Mouse (Mus musculus) gastrocnemius, adult 2 months (tissue): ENCODE results near the gene Trpc1. TPM values are rescaled to one million over a fixed set of nuclear protein-coding genes. Genes with fewer than 3 reads are reported as not detected.

Source experiments
- DNase-seq: peaks from one replicate; pipeline ENCODE4 v3.0.0; 2022
- H3K27ac ChIP-seq: fragments of 200-600 bp; 2 replicates; pipeline ENCODE4 v1.8.1; 2022; ENCODE audit warnings: mild to moderate bottlenecking
- H3K4me3 ChIP-seq: fragments of 200-600 bp; 2 replicates; pipeline ENCODE4 v1.8.1; 2022; ENCODE audit warnings: mild to moderate bottlenecking, moderate library complexity
- CTCF ChIP-seq: fragments of 200-600 bp; IDR thresholded peaks from 2 replicates; pipeline ENCODE4 v1.8.1; 2022; ENCODE audit warnings: antibody characterized with exemption, mild to moderate bottlenecking, moderate library complexity
- intact Hi-C: fragments of 180-260 bp; cut with DNase I; formaldehyde crosslinking; loops from one replicate; pipeline ENCODE4 v1.15.1; 2025
- total RNA-seq, 2 experiments: library from RNA; stranded (reverse); gene quantifications; 2 replicates each; pipeline ENCODE4 v1.2.3; 2021

Trpc1 gene
- total RNA-seq, 2 experiments from 2014 or later: 0.71 to 1.2 TPM

DNA sequence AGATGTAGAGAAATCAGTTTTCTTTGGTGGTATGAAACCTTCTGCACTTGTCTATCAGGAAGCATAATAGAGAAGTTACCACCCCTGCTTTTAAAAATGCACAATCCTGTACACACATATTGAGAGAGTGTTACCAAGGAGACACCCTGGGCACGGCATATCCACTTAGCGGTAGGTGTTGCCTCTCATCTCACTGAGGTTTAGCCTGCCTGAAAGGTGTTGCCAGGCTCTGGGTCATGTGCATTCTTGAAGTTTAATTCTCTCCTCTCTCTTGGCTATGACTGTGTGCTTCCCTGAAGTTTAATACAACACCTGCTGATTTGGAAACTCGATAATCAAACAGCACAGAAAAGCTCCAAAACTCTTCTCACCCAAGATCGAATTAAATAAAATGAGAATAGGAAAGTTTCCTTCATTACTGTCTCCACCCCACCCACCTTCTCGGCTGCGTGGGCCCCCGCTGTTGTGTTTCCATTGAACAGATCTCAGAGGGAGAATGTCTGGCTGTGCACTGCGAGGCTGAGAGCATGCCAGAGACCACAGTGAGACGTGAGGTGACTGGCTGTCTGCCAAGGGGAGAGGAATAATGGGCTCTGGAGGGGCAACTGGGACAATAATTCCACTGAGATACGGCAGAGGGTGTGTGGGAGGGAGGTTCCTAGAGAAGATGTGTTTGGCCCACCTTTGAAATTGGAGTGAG lies 85.7 kb downstream of the Trpc1 start:
- no peak overlapping the region for H3K4me3 ChIP-seq
- no peak overlapping the region for H3K27ac ChIP-seq
- DNase-seq: no peak
- no peak for TF ChIP-seq CTCF
- intact Hi-C loops: no loop called here

GRCm38 (mm10) chr9:95657941-95658340 lies 92.2 kb downstream of the Trpc1 start:
- Histone ChIP-seq H3K4me3 (peak overlapping the region; percentile 19; the same call in 1 of the 2 replicates), H3K27ac (peak overlapping the region; percentile 72)
- TF ChIP-seq CTCF: no peak
- intact Hi-C loops: no loop called here
- peak; percentile 53 for DNase-seq

Other genes with a start within 250 kb of the Trpc1 start
- 10 to 100 TPM; 25.0 to 32.5 TPM for gene U2surp, start 238.4 kb downstream of the Trpc1 start, total RNA-seq
- gene Paqr9, start 190.7 kb downstream of the Trpc1 start, total RNA-seq: 1 to 10 TPM; 1.9 to 5.0 TPM
- 10 to 100 TPM in 1 of 2 experiments, 1 to 10 TPM in 1; 8.2 to 13.7 TPM for gene Pcolce2, start 112.8 kb downstream of the Trpc1 start, total RNA-seq
- under 1 TPM in 1 of 2 experiments, not detected in 1; 0.06 TPM for gene Pls1, start 94.9 kb upstream of the Trpc1 start, total RNA-seq
- gene Atr, start 107.2 kb upstream of the Trpc1 start, total RNA-seq: 1 to 10 TPM; 4.2 to 5.2 TPM
- gene Xrn1, start 204.4 kb upstream of the Trpc1 start, total RNA-seq: 10 to 100 TPM; 10.3 to 11.2 TPM